Mouse (Mus musculus) small intestine, adult 2 months (tissue): ENCODE data around the gene Tmem45b. TPM values are rescaled to one million over a fixed set of nuclear protein-coding genes. Genes with fewer than 3 reads are reported as not detected.

Source experiments
- H3K27ac ChIP-seq: fragments of 200-500 bp; 2 replicates; pipeline ENCODE4 v1.5.1; 2012; ENCODE audit warnings: low read depth, low read length, control low read depth, inconsistent platforms; ENCODE audit not compliant: insufficient read depth
- H3K27me3 ChIP-seq: fragments of 200-500 bp; 2 replicates; pipeline ENCODE4 v1.6.1; 2012; ENCODE audit warnings: mild to moderate bottlenecking, moderate library complexity, low read length, inconsistent platforms; ENCODE audit not compliant: control insufficient read depth, insufficient read depth
- H3K36me3 ChIP-seq: fragments of 200-500 bp; 2 replicates; pipeline ENCODE4 v1.6.1; 2012; ENCODE audit warnings: mild to moderate bottlenecking, low read length, control low read depth, inconsistent platforms; ENCODE audit not compliant: control insufficient read depth, insufficient read depth
- H3K4me1 ChIP-seq: fragments of 200-500 bp; 2 replicates; pipeline ENCODE4 v1.6.1; 2012; ENCODE audit warnings: low read length, inconsistent platforms, mixed read lengths; ENCODE audit not compliant: control insufficient read depth, insufficient read depth, insufficient read length
- H3K4me3 ChIP-seq: fragments of 200-500 bp; 2 replicates; pipeline ENCODE4 v1.5.1; 2012; ENCODE audit warnings: low read depth, mild to moderate bottlenecking, control low read depth, inconsistent platforms, low read length, moderate library complexity
- CTCF ChIP-seq: fragments of 200-500 bp; IDR thresholded peaks from 2 replicates; pipeline ENCODE4 v1.5.1; 2012; ENCODE audit warnings: low read depth, mild to moderate bottlenecking, control low read depth, inconsistent platforms, low read length, moderate library complexity, mixed read lengths; ENCODE audit not compliant: insufficient replicate concordance, insufficient read length; ENCODE audit errors: extremely low read depth
- POLR2A ChIP-seq: fragments of 200-500 bp; IDR thresholded peaks from 2 replicates; pipeline ENCODE4 v1.6.1; 2012; ENCODE audit warnings: low read depth, mild to moderate bottlenecking, control low read depth, inconsistent platforms, low read length, moderate library complexity
- WGBS: fragments of 180-500 bp; shearing (Covaris S2); methylation state at CpG from one replicate; pipeline ENCODE4 v1.1.7; 2018; 5-methylcytosine and 5-hydroxymethylcytosine counted together
- polyA plus RNA-seq: library from polyadenylated mRNA; depleted of rRNA; stranded (reverse); fragments of >200 nt; gene quantifications from 2 replicates; pipeline ENCODE4 v1.2.3, GENCODE M21; 2012

The Tmem45b gene
- polyA plus RNA-seq, 1 experiment: 335 TPM

GRCm38 (mm10) chr9:31432336-31432975 lies 31.8 kb downstream of the Tmem45b start:
- Histone ChIP-seq H3K4me3 (no peak overlapping the region), H3K27me3 (no peaks in the 10 kb centered on the region), H3K27ac (no peak overlapping the region), H3K36me3 (peaks cover 17% of the 10 kb centered on the region), H3K4me1 (peaks cover 18% of the 10 kb centered on the region)
- no peak for TF ChIP-seq CTCF
- no peak for TF ChIP-seq POLR2A
- 59% methylated on average over 7 of the region's 7 CpGs for WGBS

DNA sequence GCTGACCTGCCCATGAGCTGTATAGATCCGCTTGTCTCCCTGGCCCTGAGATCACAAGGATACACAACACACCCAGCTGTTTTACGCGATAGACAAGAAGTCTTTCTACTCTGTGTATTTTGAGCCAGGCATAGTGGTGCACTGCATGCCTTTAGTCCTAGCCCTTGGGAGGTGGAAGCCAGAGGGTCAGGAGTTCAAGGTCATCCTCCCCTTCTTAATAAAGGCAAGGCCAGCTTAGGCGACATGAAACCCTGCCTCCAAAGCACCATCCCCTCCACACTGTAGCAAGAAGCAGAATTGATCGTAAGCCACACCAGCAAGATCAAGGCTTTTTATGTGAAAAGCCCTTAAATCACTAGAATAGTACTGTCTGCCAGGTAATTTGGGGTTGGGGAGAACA lies 32.5 kb downstream of the Tmem45b start:
- Histone ChIP-seq H3K27ac (no peak overlapping the region), H3K27me3 (no peaks in the 10 kb centered on the region), H3K4me1 (peaks cover 18% of the 10 kb centered on the region), H3K4me3 (no peak overlapping the region), H3K36me3 (peaks cover 24% of the 10 kb centered on the region)
- WGBS: 85% methylated on average over 5 of the region's 5 CpGs
- no peak for TF ChIP-seq CTCF
- TF ChIP-seq POLR2A: no peak

DNA sequence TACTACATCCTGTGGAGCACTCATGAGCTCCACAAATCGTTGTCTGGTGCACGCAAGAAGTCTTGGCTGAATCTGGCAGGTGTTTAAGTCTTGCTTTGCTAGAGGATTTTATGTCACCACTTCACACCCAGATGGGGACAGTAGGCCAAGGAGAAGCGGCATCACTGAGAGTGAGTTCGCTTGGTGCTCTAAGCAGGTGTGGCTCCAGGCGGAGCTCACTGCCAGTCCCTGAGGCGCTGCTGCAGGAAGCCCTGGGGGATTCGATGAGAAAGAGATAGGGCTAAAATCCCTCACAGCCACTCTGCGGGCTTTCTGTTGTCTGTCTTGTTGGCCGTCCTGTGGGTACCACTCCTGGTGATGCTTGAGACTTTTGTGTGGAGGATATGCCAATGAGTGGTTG lies 34.3 kb downstream of the Tmem45b start:
- WGBS: 54% methylated on average over 9 of the region's 9 CpGs
- TF ChIP-seq POLR2A (no peak), CTCF (no peak)
- H3K27me3 ChIP-seq: no peaks in the 10 kb centered on the region
- no peak overlapping the region for H3K27ac ChIP-seq
- peaks cover 32% of the 10 kb centered on the region for H3K36me3 ChIP-seq
- peaks cover 11% of the 10 kb centered on the region for H3K4me1 ChIP-seq
- no peak overlapping the region for H3K4me3 ChIP-seq

- Histone ChIP-seq H3K27ac (no peak overlapping the region), H3K4me3 (no peak overlapping the region), H3K27me3 (no peaks in the 10 kb centered on the region), H3K36me3 (peaks cover 29% of the 10 kb centered on the region), H3K4me1 (peaks cover 10% of the 10 kb centered on the region)
- WGBS: 50% methylated on average over 7 of the region's 7 CpGs
- TF ChIP-seq POLR2A: no peak
- TF ChIP-seq CTCF: no peak
Measured at GRCm38 (mm10) chr9:31428971-31429370, 35.3 kb downstream of the Tmem45b start.

GRCm38 (mm10) chr9:31422143-31422542 lies 42.1 kb downstream of the Tmem45b start:
- Histone ChIP-seq H3K36me3 (peaks cover 48% of the 10 kb centered on the region), H3K4me3 (no peak overlapping the region), H3K27ac (no peak overlapping the region), H3K4me1 (no peaks in the 10 kb centered on the region), H3K27me3 (no peaks in the 10 kb centered on the region)
- 58% methylated on average over 5 of the region's 5 CpGs for WGBS
- no peak for TF ChIP-seq CTCF
- TF ChIP-seq POLR2A: no peak

- Histone ChIP-seq H3K36me3 (peaks cover 63% of the 10 kb centered on the region), H3K27ac (no peak overlapping the region), H3K4me1 (0 out of 2 replicates have a peak, but pooled peaks cover 1% of the 10 kb centered on the region), H3K4me3 (no peak overlapping the region), H3K27me3 (no peaks in the 10 kb centered on the region)
- 92% methylated on average over 1 of the region's 1 CpGs for WGBS
- no peak for TF ChIP-seq POLR2A
- no peak for TF ChIP-seq CTCF
Measured at GRCm38 (mm10) chr9:31418821-31419220, 45.4 kb downstream of the Tmem45b start.

- Histone ChIP-seq H3K36me3 (peaks cover 79% of the 10 kb centered on the region), H3K27ac (no peak overlapping the region), H3K4me3 (no peak overlapping the region), H3K4me1 (0 out of 2 replicates have a peak, but pooled peaks cover 1% of the 10 kb centered on the region), H3K27me3 (no peaks in the 10 kb centered on the region)
- 89% methylated on average over 4 of the region's 4 CpGs for WGBS
- TF ChIP-seq CTCF: no peak
Measured at GRCm38 (mm10) chr9:31412165-31412564, 52.1 kb downstream of the Tmem45b start.
